Mouse (Mus musculus): ENCODE results near the gene Gpr179.
"Not testable (repeated sequence)": the region's sequence is repeated elsewhere in the genome, so short reads cannot be mapped to it uniquely, and the experiment has no call there.

Gene Gpr179

GRCm38 (mm10) chr11:97315504-97316503, 36.1 kb downstream of the Gpr179 start, which contains the start of gene Mrpl45:
Gene Mrpl45, plus strand, starts transcription at chr11:97315716.
- peak; percentile 99 for DNase-seq

GRCm38 (mm10) chr11:97314751-97315503, 37.0 kb downstream of the Gpr179 start:
- DNase-seq: no peak

- no peak for DNase-seq
Measured at GRCm38 (mm10) chr11:97314110-97314509, 37.8 kb downstream of the Gpr179 start.

- DNase-seq: not testable (repeated sequence)
Measured at GRCm38 (mm10) chr11:97312871-97313270, 39.0 kb downstream of the Gpr179 start.

- no peak for DNase-seq
Measured at GRCm38 (mm10) chr11:97310895-97311631, 40.8 kb downstream of the Gpr179 start.

GRCm38 (mm10) chr11:97309911-97310571, 41.8 kb downstream of the Gpr179 start:
- peak; percentile 41 to 58 for DNase-seq

- no peak for DNase-seq
Measured at GRCm38 (mm10) chr11:97309451-97309836, 42.4 kb downstream of the Gpr179 start.

GRCm38 (mm10) chr11:97308806-97309450, 42.9 kb downstream of the Gpr179 start:
- DNase-seq: no peak

GRCm38 (mm10) chr11:97307294-97308069, 44.4 kb downstream of the Gpr179 start:
- DNase-seq: no peak

GRCm38 (mm10) chr11:97304631-97305030, 47.2 kb downstream of the Gpr179 start:
- no peak for DNase-seq

GRCm38 (mm10) chr11:97302231-97302781, 49.6 kb downstream of the Gpr179 start:
- no peak for DNase-seq

- DNase-seq: no peak
Measured at GRCm38 (mm10) chr11:97301406-97301805, 50.5 kb downstream of the Gpr179 start.

- no peak for DNase-seq
Measured at GRCm38 (mm10) chr11:97299939-97300338, 51.9 kb downstream of the Gpr179 start.

GRCm38 (mm10) chr11:97296542-97296941, 55.3 kb downstream of the Gpr179 start:
- no peak for DNase-seq

GRCm38 (mm10) chr11:97292731-97293130, 59.1 kb downstream of the Gpr179 start:
- no peak for DNase-seq

- DNase-seq: no peak
Measured at GRCm38 (mm10) chr11:97289276-97290230, 62.3 kb downstream of the Gpr179 start.

GRCm38 (mm10) chr11:97287643-97288042, 64.2 kb downstream of the Gpr179 start:
- no peak for DNase-seq

GRCm38 (mm10) chr11:97286973-97287372, 64.9 kb downstream of the Gpr179 start:
- DNase-seq: no peak
